Mouse (Mus musculus) thymus, adult 2 months (tissue): ENCODE results near the gene Raly.

Experiments used
- CTCF ChIP-seq: fragments of 200-500 bp; IDR thresholded peaks from 2 replicates; pipeline ENCODE4 v1.5.1; 2012; ENCODE audit warnings: mild to moderate bottlenecking, control low read depth, low read length, moderate library complexity, borderline replicate concordance; ENCODE audit not compliant: control insufficient read depth, poor library complexity, insufficient read depth; ENCODE audit errors: extremely low read depth
- POLR2A ChIP-seq: fragments of 200-500 bp; IDR thresholded peaks from 2 replicates; pipeline ENCODE4 v1.6.1; 2012; ENCODE audit warnings: mild to moderate bottlenecking, low read length, control low read depth, moderate library complexity; ENCODE audit not compliant: control insufficient read depth, poor library complexity, insufficient read depth; ENCODE audit errors: extremely low read depth

DNA sequence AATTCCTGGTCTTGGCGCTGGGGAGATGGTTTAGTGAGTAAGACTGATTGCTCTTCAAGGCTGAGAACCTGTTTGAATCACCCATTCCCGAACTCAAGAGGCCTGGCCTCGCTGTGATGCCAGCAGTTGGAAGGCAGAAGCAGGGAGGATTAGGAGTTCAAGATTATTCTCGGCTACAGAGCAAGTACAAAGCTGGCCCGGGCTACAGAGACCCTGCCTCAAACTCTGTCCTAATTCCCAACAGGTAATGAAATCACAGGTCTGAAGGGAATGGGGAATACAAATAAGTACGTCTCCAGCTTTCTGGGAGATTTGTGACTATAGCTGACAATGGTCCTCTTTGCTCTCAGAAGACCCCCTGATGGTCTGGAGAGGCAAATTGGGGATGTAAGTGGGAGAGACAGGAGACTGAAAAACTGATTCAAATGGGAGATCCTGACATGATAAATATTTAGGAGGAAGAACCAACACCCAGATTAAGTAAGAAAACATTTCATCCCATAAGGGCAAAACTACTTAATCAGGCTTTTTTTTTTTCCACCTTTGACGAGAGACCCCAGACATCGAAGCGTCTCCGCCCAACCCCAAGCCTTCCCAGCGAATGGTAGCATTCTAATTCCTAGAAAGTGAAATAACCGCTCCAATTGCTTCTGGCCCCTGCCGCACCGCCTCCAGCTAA, 780 bp upstream of the Raly start:
- TF ChIP-seq CTCF: no peak
- TF ChIP-seq POLR2A: no peak
